13 mouse cellular contexts compared by ENCODE assay signal in genomic region chr19:50766171-50766570, GRCm38 (mm10).
A peak's percentile ranks its signal among the peaks of the same experiment; 100 is the strongest.
DNase-seq lines count a peak whose midpoint lies in the region; ATAC-seq and TF ChIP-seq lines count a peak whose summit lies in the region.
"Had no signal": no experiment of that assay in that cellular context is flagged by ENCODE, and none has a peak within 500 bp of the region (broad histone marks: within the 10 kb centered on the region; RNA-seq: fewer than 3 reads in every experiment).

No protein-coding gene starts in this region.

- DNase-seq in forebrain, embryonic 14.5 days (ENCODE audit: low spot score): peak; percentile 7
- no peak for DNase-seq in forebrain, embryonic 11.5 days (ENCODE audit: low spot score)
- peak; percentile 68 for DNase-seq in brain, adult 2 months (ENCODE audit: low read depth, low spot score)
- peak; percentile 40 to 63 for DNase-seq in cerebellum, postnatal 10 days
- DNase-seq in thymus, adult 2 months: no peak
- DNase-seq in urinary bladder, postnatal 36 days (ENCODE audit: low spot score in 2 of 2): no peak
- DNase-seq: heart, adult 11 months; kidney, adult 2 months; lung, adult 2 months had no signal

- no peak for ATAC-seq in forebrain, embryonic 14.5 days
- no peak for ATAC-seq in forebrain, embryonic 11.5 days (replicated peaks; ENCODE audit: low FRiP score)
- ATAC-seq in hindbrain, embryonic 15.5 days (ENCODE audit: low FRiP score, low read depth): peak; percentile 80; the same call in 1 of the 2 replicates
- no peak for ATAC-seq in CD4-positive, CD25-positive, alpha-beta regulatory T cell, adult 4 months

- H3K4me1 ChIP-seq in forebrain, embryonic 14.5 days (ENCODE audit: control insufficient read depth, insufficient read depth, low read length): no peaks in the 10 kb centered on the region
- H3K4me1 ChIP-seq in forebrain, embryonic 11.5 days (replicated peaks; ENCODE audit: control insufficient read depth, insufficient read depth, low read length): no peaks in the 10 kb centered on the region
- no peaks in the 10 kb centered on the region for H3K4me1 ChIP-seq in hindbrain, embryonic 15.5 days (replicated peaks)
- no peaks in the 10 kb centered on the region for H3K4me1 ChIP-seq in thymus, adult 2 months (replicated peaks; ENCODE audit: control insufficient read depth, insufficient read depth, low read length)
- H3K4me1 ChIP-seq: embryonic facial prominence, embryonic 13.5 days; limb, embryonic 12.5 days had no signal

- no peaks in the 10 kb centered on the region for H3K9me3 ChIP-seq in forebrain, embryonic 14.5 days (replicated peaks; ENCODE audit: control insufficient read depth, low read length)
- no peaks in the 10 kb centered on the region for H3K9me3 ChIP-seq in forebrain, embryonic 11.5 days (ENCODE audit: control insufficient read depth, low read length)
- no peaks in the 10 kb centered on the region for H3K9me3 ChIP-seq in hindbrain, embryonic 15.5 days
- H3K9me3 ChIP-seq: embryonic facial prominence, embryonic 13.5 days; limb, embryonic 12.5 days had no signal

- no peaks in the 10 kb centered on the region for H3K36me3 ChIP-seq in forebrain, embryonic 14.5 days (ENCODE audit: control insufficient read depth, insufficient read depth, low read length)
- no peaks in the 10 kb centered on the region for H3K36me3 ChIP-seq in forebrain, embryonic 11.5 days (ENCODE audit: control insufficient read depth, insufficient read depth, low read length)
- no peaks in the 10 kb centered on the region for H3K36me3 ChIP-seq in hindbrain, embryonic 15.5 days
- H3K36me3 ChIP-seq in thymus, adult 2 months (ENCODE audit: control insufficient read depth, insufficient read depth, low read length): no peaks in the 10 kb centered on the region
- H3K36me3 ChIP-seq: embryonic facial prominence, embryonic 13.5 days; limb, embryonic 12.5 days had no signal

- H3K27ac ChIP-seq in forebrain, embryonic 14.5 days (ENCODE audit: low read depth, low read length): no peak overlapping the region
- H3K27ac ChIP-seq in forebrain, embryonic 11.5 days (ENCODE audit: low read depth, low read length): no peak overlapping the region
- no peak overlapping the region for H3K27ac ChIP-seq in hindbrain, embryonic 15.5 days (replicated peaks)
- no peak overlapping the region for H3K27ac ChIP-seq in thymus, adult 2 months (ENCODE audit: control insufficient read depth, insufficient read depth, low read length)
- H3K27ac ChIP-seq: embryonic facial prominence, embryonic 13.5 days; limb, embryonic 12.5 days had no signal

- 83% methylated on average over 2 of the region's 2 CpGs for WGBS in forebrain, embryonic 14.5 days
- 87% methylated on average over 2 of the region's 2 CpGs for WGBS in forebrain, embryonic 11.5 days
- 30% methylated on average over 2 of the region's 2 CpGs for WGBS in hindbrain, embryonic 15.5 days
- WGBS in thymus, adult 2 months: 90% methylated on average over 2 of the region's 2 CpGs

- no peak for TF ChIP-seq POLR2A in thymus, adult 2 months (IDR thresholded peaks at IDR 0.05; ENCODE audit: control insufficient read depth, extremely low read depth, insufficient read depth, low read length, poor library complexity)

- no peak for TF ChIP-seq CTCF in thymus, adult 2 months (IDR thresholded peaks at IDR 0.05; ENCODE audit: borderline replicate concordance, control insufficient read depth, extremely low read depth, insufficient read depth, low read length, poor library complexity)

- H3K4me2 ChIP-seq in forebrain, embryonic 14.5 days (ENCODE audit: low read length): no peak overlapping the region
- H3K4me2 ChIP-seq in forebrain, embryonic 11.5 days (ENCODE audit: low read depth, low read length, severe bottlenecking): no peak overlapping the region
- H3K4me2 ChIP-seq in hindbrain, embryonic 15.5 days: no peak overlapping the region
- H3K4me2 ChIP-seq: embryonic facial prominence, embryonic 13.5 days; limb, embryonic 12.5 days had no signal

- no peak overlapping the region for H3K9ac ChIP-seq in forebrain, embryonic 14.5 days (ENCODE audit: low read length)
- H3K9ac ChIP-seq in forebrain, embryonic 11.5 days (ENCODE audit: low read length): no peak overlapping the region
- H3K9ac ChIP-seq in hindbrain, embryonic 15.5 days: no peak overlapping the region
- H3K9ac ChIP-seq: embryonic facial prominence, embryonic 13.5 days; limb, embryonic 12.5 days had no signal

- no peak overlapping the region for H3K4me3 ChIP-seq in forebrain, embryonic 14.5 days (ENCODE audit: low read depth, low read length)
- no peak overlapping the region for H3K4me3 ChIP-seq in forebrain, embryonic 11.5 days (ENCODE audit: low read depth, low read length)
- H3K4me3 ChIP-seq in hindbrain, embryonic 15.5 days: no peak overlapping the region
- no peak overlapping the region for H3K4me3 ChIP-seq in thymus, adult 2 months (ENCODE audit: control insufficient read depth, insufficient read depth, low read length)
- H3K4me3 ChIP-seq: embryonic facial prominence, embryonic 13.5 days; limb, embryonic 12.5 days had no signal

- H3K27me3 ChIP-seq in forebrain, embryonic 14.5 days (replicated peaks; ENCODE audit: control insufficient read depth, insufficient read depth, low read length): no peaks in the 10 kb centered on the region
- H3K27me3 ChIP-seq in forebrain, embryonic 11.5 days (ENCODE audit: control insufficient read depth, insufficient read depth, low read length): no peaks in the 10 kb centered on the region
- H3K27me3 ChIP-seq in hindbrain, embryonic 15.5 days: no peaks in the 10 kb centered on the region
- H3K27me3 ChIP-seq in thymus, adult 2 months (ENCODE audit: control insufficient read depth, insufficient read depth, low read length): no peaks in the 10 kb centered on the region
- H3K27me3 ChIP-seq: embryonic facial prominence, embryonic 13.5 days; limb, embryonic 12.5 days had no signal

Comparison
In these comparisons a context has a peak if more than half of its experiments do, and no peak if none do; other contexts are left out.
1. DNase-seq: peak in forebrain, embryonic 14.5 days (single experiment), brain, adult 2 months (single experiment) and cerebellum, postnatal 10 days (2 of 2); none in forebrain, embryonic 11.5 days (single experiment), thymus, adult 2 months (single experiment) and urinary bladder, postnatal 36 days (0 of 2).